Comparison of ENCODE assay signal across 15 mouse cellular contexts in genomic region chr12:84254886-84255285, GRCm38 (mm10).
"Had no signal": no experiment of that assay in that cellular context is flagged by ENCODE, and none has a peak within 500 bp of the region (broad histone marks: within the 10 kb centered on the region; RNA-seq: fewer than 3 reads in every experiment).

No protein-coding gene starts in this region.

- H3K27me3 ChIP-seq: neural tube, embryonic 15.5 days; stomach, embryonic 15.5 days had no signal

- H3K27ac ChIP-seq: neural tube, embryonic 15.5 days; stomach, embryonic 15.5 days; stomach, postnatal 0 days had no signal

- H3K4me1 ChIP-seq: neural tube, embryonic 15.5 days; stomach, embryonic 15.5 days had no signal

- H3K36me3 ChIP-seq: neural tube, embryonic 15.5 days; stomach, embryonic 15.5 days had no signal

- H3K9me3 ChIP-seq: neural tube, embryonic 15.5 days; stomach, embryonic 15.5 days had no signal

- H3K4me2 ChIP-seq: neural tube, embryonic 15.5 days; stomach, embryonic 15.5 days had no signal

- H3K9ac ChIP-seq: neural tube, embryonic 15.5 days; stomach, embryonic 15.5 days had no signal

- H3K4me3 ChIP-seq: neural tube, embryonic 15.5 days; stomach, embryonic 15.5 days had no signal

- DNase-seq: retina, postnatal 1 day; right cerebral cortex, adult 18-20 months; right cerebral cortex, postnatal 14 days; right cerebral cortex, postnatal 25 days; right cerebral cortex, postnatal 4 days; spleen, adult 18-20 months; thymus, adult 18-20 months; thymus, adult 2 months; thymus, postnatal 14 days; thymus, postnatal 25 days; thymus, postnatal 36 days; thymus, postnatal 4 days had no signal
